Mouse (Mus musculus): Measurements from ENCODE around the gene Olfr452. TPM values are rescaled to one million over a fixed set of nuclear protein-coding genes. Genes with fewer than 3 reads are reported as not detected.

Gene Olfr452
- total RNA-seq (2014; rRNA removed; ENCODE audit: low replicate concordance) (not detected in 2 replicates), polyA plus RNA-seq (2015; fragmentation: Nextera tagmentation; extraction: Ambion mirVana) (not detected in 2 replicates)

DNA sequence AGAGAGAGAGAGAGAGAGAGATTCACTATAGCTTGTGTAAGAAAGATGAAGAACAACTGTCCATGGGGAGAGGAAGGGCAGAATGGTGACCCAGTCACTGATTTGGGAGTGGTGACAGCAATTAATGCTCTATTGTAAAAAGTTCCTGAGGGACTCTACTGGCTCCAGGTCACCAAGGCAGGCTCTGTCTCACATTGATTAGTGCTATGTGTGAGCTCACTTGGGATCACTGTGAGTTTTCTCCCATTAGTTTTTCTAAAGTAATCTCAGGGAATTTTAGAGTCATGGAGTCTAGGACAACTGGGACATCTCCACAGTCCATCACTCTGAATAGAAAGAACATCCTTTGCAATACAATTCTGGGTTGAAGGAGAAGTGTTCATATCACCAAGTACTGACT, at the start of gene Olfr452:
Gene Olfr452, plus strand, starts transcription at position 301 of the 400 bp plus-strand sequence.
- Histone ChIP-seq H3K27ac (ENCODE audit: low read depth) (no peak within 1 kb of the TSS), H3K9ac (replicated peaks; ENCODE audit: low read depth, low read length) (no peak within 1 kb of the TSS), H3K9me3 (replicated peaks; ENCODE audit: control insufficient read depth, low read length) (no peaks in the 10 kb centered on the region), H3K27me3 (ENCODE audit: control insufficient read depth, insufficient read depth, low read length) (no peaks in the 10 kb centered on the region), H3K4me1 (ENCODE audit: control insufficient read depth, insufficient read depth) (no peaks in the 10 kb centered on the region), H3K4me3 (ENCODE audit: low read depth, low read length) (no peak within 1 kb of the TSS), H3K36me3 (replicated peaks; ENCODE audit: control insufficient read depth, insufficient read depth, low read length) (no peaks in the 10 kb centered on the region), H3K4me2 (ENCODE audit: low read depth, low read length) (no peak within 1 kb of the TSS)
- ATAC-seq (ENCODE audit: insufficient read depth, low read depth) (no peak), DNase-seq (ENCODE audit: low spot score) (no peak)
- TF ChIP-seq EP300 (IDR thresholded peaks at IDR 0.05; ENCODE audit: low read depth) (no peak), CTCF (IDR thresholded peaks at IDR 0.05; ENCODE audit: low read depth) (no peak)

DNA sequence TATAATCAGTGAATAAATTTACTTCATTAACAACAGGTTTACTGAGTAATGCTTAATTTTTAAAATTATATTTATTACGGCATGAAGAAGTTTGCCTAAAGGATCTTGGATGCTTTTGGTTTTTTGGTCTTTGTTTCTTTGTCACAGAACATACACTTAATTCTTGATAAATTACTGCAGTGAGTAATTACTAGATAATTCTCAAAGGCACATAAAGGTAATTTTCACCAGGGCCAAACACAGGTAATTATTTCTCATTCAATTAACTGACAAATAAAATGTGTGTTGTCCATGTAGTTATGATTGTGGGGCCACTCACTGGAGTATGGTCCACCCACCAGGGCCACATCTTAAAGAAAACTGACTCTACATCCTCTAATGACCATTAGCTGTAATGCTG, 45.8 kb upstream of the Olfr452 start, which contains the start of gene Olfr453:
Gene Olfr453, plus strand, starts transcription at position 301 of the 400 bp plus-strand sequence.
- H3K27ac ChIP-seq (ENCODE audit: low read depth) = no peak within 1 kb of the TSS
- DNase-seq (ENCODE audit: low spot score) = no peak

DNA sequence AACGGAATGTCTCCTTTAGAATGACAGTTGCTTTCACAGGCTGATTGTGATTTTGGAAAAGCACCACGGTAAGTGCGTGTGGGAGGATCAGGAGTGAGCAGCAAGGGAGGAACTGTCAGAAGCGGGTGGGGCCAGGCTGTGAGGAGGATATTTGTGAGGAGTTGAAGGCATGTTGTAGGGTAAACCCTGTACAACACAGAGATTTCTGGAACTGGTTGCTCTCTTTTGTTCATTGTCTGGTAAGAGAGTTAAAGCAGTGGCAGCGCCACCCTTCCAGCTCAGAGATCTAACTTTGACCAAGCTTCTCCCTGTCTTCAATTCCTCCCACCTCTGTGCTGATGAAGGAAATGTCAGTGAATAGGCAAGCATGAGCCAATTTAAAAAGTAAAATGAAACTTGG, 42.6 kb upstream of the Olfr452 start:
- H3K27me3 ChIP-seq (ENCODE audit: control insufficient read depth, insufficient read depth, low read length) = no peaks in the 10 kb centered on the region
- DNase-seq (ENCODE audit: low spot score) (no peak), ATAC-seq (ENCODE audit: insufficient read depth, low read depth) (no peak)
- H3K4me3 ChIP-seq (ENCODE audit: low read depth, low read length) = no peak overlapping the region
- no peak overlapping the region for H3K27ac ChIP-seq (ENCODE audit: low read depth)
- no peak overlapping the region for H3K9ac ChIP-seq (replicated peaks; ENCODE audit: low read depth, low read length)
- no peak overlapping the region for H3K4me2 ChIP-seq (ENCODE audit: low read depth, low read length)
- 61% methylated on average over 5 of the region's 5 CpGs for WGBS
- no peaks in the 10 kb centered on the region for H3K36me3 ChIP-seq (replicated peaks; ENCODE audit: control insufficient read depth, insufficient read depth, low read length)
- no peaks in the 10 kb centered on the region for H3K4me1 ChIP-seq (ENCODE audit: control insufficient read depth, insufficient read depth)
- H3K9me3 ChIP-seq (replicated peaks; ENCODE audit: control insufficient read depth, low read length) = no peaks in the 10 kb centered on the region
- TF ChIP-seq EP300 (IDR thresholded peaks at IDR 0.05; ENCODE audit: low read depth) = no peak
- no peak for TF ChIP-seq CTCF (IDR thresholded peaks at IDR 0.05; ENCODE audit: low read depth)

More for the DNA sequence above, 45.8 kb upstream of the Olfr452 start, which contains the start of gene Olfr453:
- H3K4me1 ChIP-seq (ENCODE audit: control insufficient read depth, insufficient read depth) = no peaks in the 10 kb centered on the region
- WGBS = 95% methylated on average over 1 of the region's 1 CpGs
- no peak within 1 kb of the TSS for H3K9ac ChIP-seq (replicated peaks; ENCODE audit: low read depth, low read length)
- H3K9me3 ChIP-seq (replicated peaks; ENCODE audit: control insufficient read depth, low read length) = no peaks in the 10 kb centered on the region
- no peaks in the 10 kb centered on the region for H3K27me3 ChIP-seq (ENCODE audit: control insufficient read depth, insufficient read depth, low read length)
- H3K36me3 ChIP-seq (replicated peaks; ENCODE audit: control insufficient read depth, insufficient read depth, low read length) = no peaks in the 10 kb centered on the region
- TF ChIP-seq EP300 (IDR thresholded peaks at IDR 0.05; ENCODE audit: low read depth) (no peak), CTCF (IDR thresholded peaks at IDR 0.05; ENCODE audit: low read depth) (no peak)
- no peak for ATAC-seq (ENCODE audit: insufficient read depth, low read depth)
- no peak within 1 kb of the TSS for H3K4me2 ChIP-seq (ENCODE audit: low read depth, low read length)
- no peak within 1 kb of the TSS for H3K4me3 ChIP-seq (ENCODE audit: low read depth, low read length)

DNA sequence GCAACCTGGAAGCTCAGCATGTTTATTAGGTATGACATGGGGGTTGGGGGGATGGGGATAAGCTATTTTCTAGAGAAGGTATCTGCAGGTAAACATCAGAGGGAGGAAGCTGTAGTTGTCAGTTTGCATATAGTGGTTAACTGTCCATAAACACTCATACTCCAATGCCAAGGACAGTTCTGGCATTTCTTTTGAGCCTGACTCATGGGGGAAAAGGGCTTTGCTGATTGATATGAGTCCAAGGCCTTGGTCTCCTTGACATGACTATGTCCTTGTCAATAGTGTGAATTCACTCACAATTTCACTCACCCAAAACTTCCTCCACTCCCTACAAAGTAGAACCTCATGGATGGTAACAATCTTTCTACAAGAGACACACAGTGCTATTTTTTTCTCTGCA, 37.0 kb upstream of the Olfr452 start:
- no peak for ATAC-seq (ENCODE audit: insufficient read depth, low read depth)

DNA sequence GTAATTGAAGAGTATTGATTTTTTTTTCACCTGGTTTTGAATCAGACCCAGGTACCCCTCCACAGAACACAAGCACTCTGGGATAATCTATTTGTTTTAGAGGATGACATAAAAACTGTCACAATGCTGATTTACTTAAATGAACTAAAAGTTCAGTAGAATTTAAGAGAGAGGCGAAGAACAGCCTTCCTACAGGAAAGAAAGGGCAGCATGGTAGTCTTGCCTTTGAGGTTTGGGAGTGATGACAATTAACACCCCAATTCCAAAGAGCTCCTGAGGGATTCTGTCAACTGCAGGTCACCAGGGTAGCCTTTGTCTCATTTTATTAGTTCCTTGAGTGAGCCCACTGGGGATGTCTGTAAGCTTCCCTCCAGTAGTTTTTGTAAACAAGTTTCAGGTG, 28.8 kb upstream of the Olfr452 start, which contains the start of gene Olfr38:
Gene Olfr38, plus strand, starts transcription at position 301 of the 400 bp plus-strand sequence.
- Histone ChIP-seq H3K27me3 (ENCODE audit: control insufficient read depth, insufficient read depth, low read length) (no peaks in the 10 kb centered on the region), H3K4me2 (ENCODE audit: low read depth, low read length) (no peak within 1 kb of the TSS), H3K4me1 (ENCODE audit: control insufficient read depth, insufficient read depth) (no peaks in the 10 kb centered on the region), H3K9ac (replicated peaks; ENCODE audit: low read depth, low read length) (no peak within 1 kb of the TSS), H3K36me3 (replicated peaks; ENCODE audit: control insufficient read depth, insufficient read depth, low read length) (no peaks in the 10 kb centered on the region), H3K9me3 (replicated peaks; ENCODE audit: control insufficient read depth, low read length) (no peaks in the 10 kb centered on the region), H3K27ac (ENCODE audit: low read depth) (no peak within 1 kb of the TSS), H3K4me3 (ENCODE audit: low read depth, low read length) (no peak within 1 kb of the TSS)
- 68% methylated on average over 1 of the region's 1 CpGs for WGBS
- DNase-seq (ENCODE audit: low spot score) (no peak), ATAC-seq (ENCODE audit: insufficient read depth, low read depth) (no peak)
- TF ChIP-seq EP300 (IDR thresholded peaks at IDR 0.05; ENCODE audit: low read depth) (no peak), CTCF (IDR thresholded peaks at IDR 0.05; ENCODE audit: low read depth) (no peak)

More for the DNA sequence above, 37.0 kb upstream of the Olfr452 start:
- no peak overlapping the region for H3K4me2 ChIP-seq (ENCODE audit: low read depth, low read length)
- H3K9me3 ChIP-seq (replicated peaks; ENCODE audit: control insufficient read depth, low read length) = no peaks in the 10 kb centered on the region
- TF ChIP-seq CTCF (IDR thresholded peaks at IDR 0.05; ENCODE audit: low read depth) (no peak), EP300 (IDR thresholded peaks at IDR 0.05; ENCODE audit: low read depth) (no peak)
- H3K9ac ChIP-seq (replicated peaks; ENCODE audit: low read depth, low read length) = no peak overlapping the region
- H3K36me3 ChIP-seq (replicated peaks; ENCODE audit: control insufficient read depth, insufficient read depth, low read length) = no peaks in the 10 kb centered on the region
- H3K4me1 ChIP-seq (ENCODE audit: control insufficient read depth, insufficient read depth) = no peaks in the 10 kb centered on the region
- no peaks in the 10 kb centered on the region for H3K27me3 ChIP-seq (ENCODE audit: control insufficient read depth, insufficient read depth, low read length)
- DNase-seq (ENCODE audit: low spot score) = no peak
- H3K4me3 ChIP-seq (ENCODE audit: low read depth, low read length) = no peak overlapping the region
- H3K27ac ChIP-seq (ENCODE audit: low read depth) = no peak overlapping the region

DNA sequence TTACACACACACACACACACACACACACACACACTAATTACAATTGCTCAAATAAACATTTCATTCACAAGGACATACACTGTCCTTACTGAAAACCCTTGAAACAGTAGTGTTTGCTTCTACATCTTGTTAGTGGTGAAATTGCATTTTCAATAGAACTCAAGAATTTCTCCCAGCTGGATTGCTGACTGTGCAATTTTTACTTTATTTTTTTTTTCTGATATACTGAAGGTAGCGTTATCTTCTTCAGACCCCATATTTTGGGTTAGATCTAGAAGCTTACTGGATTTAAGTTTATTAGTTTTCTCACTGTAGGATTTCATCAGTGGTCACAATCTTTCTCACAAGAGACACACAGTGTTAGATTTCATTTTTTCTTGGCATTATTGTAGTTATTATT, 7.8 kb upstream of the Olfr452 start:
- H3K9ac ChIP-seq (replicated peaks; ENCODE audit: low read depth, low read length) = no peak overlapping the region
- H3K4me1 ChIP-seq (ENCODE audit: control insufficient read depth, insufficient read depth) = no peaks in the 10 kb centered on the region
- H3K4me3 ChIP-seq (ENCODE audit: low read depth, low read length) = no peak overlapping the region
- DNase-seq (ENCODE audit: low spot score) = no peak
- ATAC-seq (ENCODE audit: insufficient read depth, low read depth) = no peak
- no peaks in the 10 kb centered on the region for H3K36me3 ChIP-seq (replicated peaks; ENCODE audit: control insufficient read depth, insufficient read depth, low read length)
- no peaks in the 10 kb centered on the region for H3K9me3 ChIP-seq (replicated peaks; ENCODE audit: control insufficient read depth, low read length)
- H3K27ac ChIP-seq (ENCODE audit: low read depth) = no peak overlapping the region
- H3K4me2 ChIP-seq (ENCODE audit: low read depth, low read length) = no peak overlapping the region
- H3K27me3 ChIP-seq (ENCODE audit: control insufficient read depth, insufficient read depth, low read length) = no peaks in the 10 kb centered on the region
- 76% methylated on average over 1 of the region's 1 CpGs for WGBS
- no peak for TF ChIP-seq CTCF (IDR thresholded peaks at IDR 0.05; ENCODE audit: low read depth)
- no peak for TF ChIP-seq EP300 (IDR thresholded peaks at IDR 0.05; ENCODE audit: low read depth)

Data from heart, postnatal 0 days (tissue).